8 mouse cellular contexts compared by ENCODE assay signal in genomic region chr1:134989372-134989771, GRCm38 (mm10). TPM values are rescaled to one million over a fixed set of nuclear protein-coding genes. Genes with fewer than 3 reads are reported as not detected.
A peak's percentile ranks its signal among the peaks of the same experiment; 100 is the strongest.
DNase-seq lines count a peak whose midpoint lies in the region; ATAC-seq lines count a peak whose summit lies in the region.

No protein-coding gene starts in this region.

- peaks cover 59% of the 10 kb centered on the region for H3K27me3 ChIP-seq in liver, embryonic 12.5 days (replicated peaks)
- peaks cover 71% of the 10 kb centered on the region for H3K27me3 ChIP-seq in embryonic facial prominence, embryonic 10.5 days (replicated peaks; ENCODE audit: low read depth, poor library complexity, severe bottlenecking)
- peaks cover 57% of the 10 kb centered on the region for H3K27me3 ChIP-seq in limb, embryonic 10.5 days (ENCODE audit: low read depth, poor library complexity, severe bottlenecking)

- ATAC-seq in liver, embryonic 12.5 days: no peak

- H3K4me2 ChIP-seq in liver, embryonic 12.5 days: no peak overlapping the region

- no peak overlapping the region for H3K27ac ChIP-seq in liver, embryonic 12.5 days
- H3K27ac ChIP-seq in embryonic facial prominence, embryonic 10.5 days (replicated peaks): no peak overlapping the region
- H3K27ac ChIP-seq in limb, embryonic 10.5 days: no peak overlapping the region

- peak; percentile 70 for DNase-seq in liver
- peak; percentile 89 for DNase-seq in adrenal gland, postnatal 14 days
- peak; percentile 81 for DNase-seq in embryonic facial prominence, embryonic 10.5 days (ENCODE audit: low spot score)
- DNase-seq in hindlimb bud, embryonic 11.5 days (ENCODE audit: extremely low spot score, low read depth, low spot score): peak; percentile 88
- peak; percentile 83 for DNase-seq in limb, embryonic 10.5 days (ENCODE audit: low spot score)
- peak; percentile 89 for DNase-seq in retina, postnatal 1 day
- peak; percentile 82 for DNase-seq in thymus, postnatal 4 days

- 7% methylated on average over 7 of the region's 7 CpGs for whole genome bisulfite sequencing in liver, embryonic 12.5 days (ENCODE audit: insufficient replicate concordance)
- WGBS in embryonic facial prominence, embryonic 10.5 days: 10% methylated on average over 7 of the region's 7 CpGs
- WGBS in limb, embryonic 10.5 days: 10% methylated on average over 7 of the region's 7 CpGs

- no peak overlapping the region for H3K4me3 ChIP-seq in liver, embryonic 12.5 days
- no peak overlapping the region for H3K4me3 ChIP-seq in embryonic facial prominence, embryonic 10.5 days
- H3K4me3 ChIP-seq in limb, embryonic 10.5 days: no peak overlapping the region

- H3K9me3 ChIP-seq in liver, embryonic 12.5 days (replicated peaks): no peaks in the 10 kb centered on the region
- 0 out of 2 replicates have a peak, but pooled peaks cover 2% of the 10 kb centered on the region for H3K9me3 ChIP-seq in embryonic facial prominence, embryonic 10.5 days
- H3K9me3 ChIP-seq in limb, embryonic 10.5 days (replicated peaks): no peaks in the 10 kb centered on the region

- no peak overlapping the region for H3K9ac ChIP-seq in liver, embryonic 12.5 days

- H3K36me3 ChIP-seq in liver, embryonic 12.5 days: no peaks in the 10 kb centered on the region
- no peaks in the 10 kb centered on the region for H3K36me3 ChIP-seq in embryonic facial prominence, embryonic 10.5 days (replicated peaks)
- H3K36me3 ChIP-seq in limb, embryonic 10.5 days: no peaks in the 10 kb centered on the region

- H3K4me1 ChIP-seq in liver, embryonic 12.5 days: peaks cover 11% of the 10 kb centered on the region
- peaks cover 27% of the 10 kb centered on the region for H3K4me1 ChIP-seq in embryonic facial prominence, embryonic 10.5 days
- peaks cover 28% of the 10 kb centered on the region for H3K4me1 ChIP-seq in limb, embryonic 10.5 days

RNA-seq across cellular contexts. Expression of gene Ube2t, which starts 27.0 kb away (rescaled TPM):
- 42.6 and 43.9 TPM in 2 replicates for polyA plus RNA-seq in liver, embryonic 12.5 days (2016; fragmentation: Nextera tagmentation; extraction: Ambion mirVana)
- 5.3 and 5.9 TPM in 2 replicates for total RNA-seq in adrenal gland, postnatal 14 days (2021)
- polyA plus RNA-seq in embryonic facial prominence, embryonic 10.5 days (2016; fragmentation: Nextera tagmentation; extraction: Ambion mirVana): 52.2 and 55.5 TPM in 2 replicates
- 50.2 and 51.1 TPM in 2 replicates for polyA plus RNA-seq in limb, embryonic 10.5 days (2016; fragmentation: Nextera tagmentation; extraction: Ambion mirVana)

RNA-seq across cellular contexts. Expression of gene Ppp1r12b, which starts 33.6 kb away (rescaled TPM):
- 3.7 and 4.8 TPM in 2 replicates for polyA plus RNA-seq in liver, embryonic 12.5 days (2016; fragmentation: Nextera tagmentation; extraction: Ambion mirVana)
- total RNA-seq in adrenal gland, postnatal 14 days (2021): 10.0 and 16.1 TPM in 2 replicates
- polyA plus RNA-seq in embryonic facial prominence, embryonic 10.5 days (2016; fragmentation: Nextera tagmentation; extraction: Ambion mirVana): 5.0 and 5.8 TPM in 2 replicates
- polyA plus RNA-seq in limb, embryonic 10.5 days (2016; fragmentation: Nextera tagmentation; extraction: Ambion mirVana): 5.5 and 5.7 TPM in 2 replicates
